Mouse (Mus musculus) retina, embryonic 14.5 days (tissue): ENCODE measurements around the gene Fgfr2.

ENCODE experiments used
- DNase-seq: peaks from one replicate; pipeline ENCODE4 v3.0.0-alpha.2; 2015; ENCODE audit warnings: low spot score

Fgfr2 gene

GRCm38 (mm10) chr7:131722783-131723575, 1400.2 kb downstream of the Fgfr2 start:
- peak; percentile 64 for DNase-seq

GRCm38 (mm10) chr7:131722316-131722715, 1400.8 kb downstream of the Fgfr2 start:
- DNase-seq = peak; percentile 33

DNA sequence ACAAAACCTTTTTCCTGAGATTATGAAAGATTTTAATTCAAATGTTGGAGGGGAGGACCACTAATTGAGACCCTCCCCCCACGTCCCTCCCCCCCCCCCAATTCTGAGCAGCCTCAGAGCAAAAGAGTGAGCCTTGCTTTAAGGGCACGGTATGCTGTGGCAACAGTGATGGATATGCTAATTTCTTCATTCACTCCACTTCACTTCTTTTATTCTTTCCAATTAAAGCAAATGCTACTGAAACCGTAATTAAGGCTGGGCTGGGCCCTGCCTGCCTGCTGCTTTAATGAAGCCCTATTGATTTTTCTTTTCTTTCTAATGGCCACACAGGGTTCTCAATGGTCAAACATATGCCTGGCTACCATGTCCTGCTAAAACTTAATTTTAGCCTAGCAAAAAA, 1404.9 kb downstream of the Fgfr2 start:
- DNase-seq = peak; percentile 22

GRCm38 (mm10) chr7:131713076-131713475, 1410.1 kb downstream of the Fgfr2 start:
- DNase-seq = no peak

DNA sequence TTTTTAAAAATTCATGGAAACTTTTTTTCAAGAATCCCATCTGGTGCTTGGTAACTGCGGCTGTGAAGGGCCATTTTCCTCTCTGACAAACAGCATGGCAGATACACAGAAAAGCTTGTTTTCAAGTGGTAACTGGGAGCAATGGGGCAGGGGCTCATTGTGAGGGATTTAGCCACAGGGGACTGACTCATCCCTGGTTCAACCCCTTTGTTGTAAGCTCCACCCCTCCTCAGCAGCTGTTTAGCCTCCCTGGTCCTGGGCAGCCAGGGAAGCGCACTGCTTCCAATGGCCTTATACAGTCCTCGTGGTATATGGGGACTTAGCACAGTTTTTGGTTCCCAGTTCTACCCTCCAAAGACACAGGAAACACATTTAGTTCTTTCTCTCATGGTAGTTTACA, 1426.3 kb downstream of the Fgfr2 start:
- peak; percentile 57 for DNase-seq

- no peak for DNase-seq
Measured at GRCm38 (mm10) chr7:131687324-131687723, 1435.8 kb downstream of the Fgfr2 start.

DNA sequence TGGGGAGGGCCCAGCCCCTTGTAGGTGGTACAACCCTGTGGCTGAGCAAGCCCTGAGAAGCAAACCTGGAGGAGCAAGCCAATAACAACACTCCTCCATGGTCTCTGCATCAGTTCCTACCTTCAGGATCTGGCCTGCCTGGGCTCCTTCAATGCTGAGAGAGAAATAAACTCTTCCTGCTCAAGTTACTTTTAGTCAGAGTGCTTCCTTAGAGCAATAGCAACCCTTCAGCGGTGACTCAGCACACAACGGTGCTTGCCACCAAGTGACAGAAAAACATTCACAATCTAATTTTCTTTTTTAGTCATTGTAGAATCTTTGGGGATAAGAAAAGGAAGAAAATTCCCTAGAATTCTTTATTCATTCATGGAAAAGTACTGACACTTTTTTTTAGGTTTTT, 1446.0 kb downstream of the Fgfr2 start:
- no peak for DNase-seq

- peak; percentile 29 for DNase-seq
Measured at GRCm38 (mm10) chr7:131670586-131670985, 1452.6 kb downstream of the Fgfr2 start.

- no peak for DNase-seq
Measured at GRCm38 (mm10) chr7:131669326-131669725, 1453.8 kb downstream of the Fgfr2 start.

DNA sequence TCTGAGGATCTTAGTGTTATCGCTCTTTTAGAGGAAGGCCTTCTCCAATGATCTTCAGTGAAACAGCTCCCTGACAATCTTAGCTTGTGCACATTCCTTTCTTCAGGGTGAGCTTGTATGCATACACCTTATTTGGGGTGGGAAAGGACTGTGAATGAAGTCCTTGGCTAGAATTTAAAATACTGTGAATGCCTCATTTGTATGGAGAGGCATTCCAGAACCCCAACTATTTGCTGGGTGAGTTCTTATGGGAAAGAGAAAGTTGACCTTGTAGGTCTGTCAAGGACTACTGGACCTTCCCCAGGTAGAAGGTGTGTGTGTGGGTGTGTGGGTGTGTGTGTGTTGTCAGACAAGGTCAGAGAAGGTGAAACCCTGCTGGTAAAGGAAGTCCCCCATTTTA, 1462.4 kb downstream of the Fgfr2 start:
- DNase-seq = no peak

GRCm38 (mm10) chr7:131656017-131656416, 1467.1 kb downstream of the Fgfr2 start:
- no peak for DNase-seq

DNA sequence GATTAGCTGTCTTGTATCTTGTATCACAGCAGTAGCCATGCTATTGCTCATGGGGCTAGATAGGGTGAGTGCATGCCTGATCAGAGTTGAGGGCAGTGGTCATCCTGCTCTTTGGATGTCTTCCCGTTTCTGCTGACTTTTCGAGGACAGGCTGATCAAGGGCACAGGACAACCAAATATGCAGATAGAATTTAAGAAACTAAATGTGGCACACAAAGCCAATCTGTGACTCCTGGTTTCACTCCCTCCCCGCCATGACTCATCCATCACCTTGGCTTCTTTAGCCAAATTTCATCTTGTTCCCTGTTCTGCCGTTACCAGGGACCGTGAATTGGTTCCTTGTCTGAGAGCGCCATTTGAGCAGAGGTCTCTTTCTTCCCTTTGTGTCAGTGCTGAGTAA, 1469.7 kb downstream of the Fgfr2 start:
- no peak for DNase-seq

DNA sequence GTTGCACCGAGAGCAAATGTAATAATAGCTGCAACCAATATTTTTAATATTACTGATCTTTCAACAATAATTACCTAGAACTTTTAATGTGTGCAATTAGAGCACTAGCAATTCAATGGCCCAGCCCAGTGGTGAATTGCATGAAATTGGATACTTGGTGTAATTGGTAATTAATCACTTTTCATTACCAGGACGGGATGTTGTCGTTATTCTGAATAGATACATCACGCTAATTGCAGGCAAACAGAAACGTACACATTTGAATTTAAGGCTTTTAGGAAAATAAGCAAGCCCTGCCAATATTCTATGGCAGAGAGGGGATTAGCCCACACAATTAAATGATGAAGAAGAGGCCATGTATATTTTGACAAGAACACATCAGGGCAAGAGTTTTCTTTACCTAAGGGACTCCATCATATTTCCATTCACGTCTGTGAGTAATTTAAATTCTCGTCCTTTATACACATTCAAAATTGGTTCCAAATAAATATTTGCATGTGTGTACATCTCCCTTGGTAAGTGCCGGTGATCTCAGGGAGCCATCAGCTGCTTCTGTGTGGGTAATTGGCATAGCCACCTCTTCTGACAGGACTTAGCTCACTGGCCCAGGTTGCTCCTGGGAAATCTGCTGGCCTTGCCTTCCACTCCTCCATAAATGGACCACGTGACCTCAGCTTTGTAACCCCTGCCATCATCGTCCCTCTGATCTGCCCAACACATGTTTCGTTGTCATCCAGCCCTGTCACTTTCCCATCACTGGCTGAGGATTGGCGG, 1471.0 kb downstream of the Fgfr2 start:
- no peak for DNase-seq

- DNase-seq = no peak
Measured at GRCm38 (mm10) chr7:131650277-131650676, 1472.9 kb downstream of the Fgfr2 start.

- DNase-seq = no peak
Measured at GRCm38 (mm10) chr7:131648276-131648675, 1474.9 kb downstream of the Fgfr2 start.

DNA sequence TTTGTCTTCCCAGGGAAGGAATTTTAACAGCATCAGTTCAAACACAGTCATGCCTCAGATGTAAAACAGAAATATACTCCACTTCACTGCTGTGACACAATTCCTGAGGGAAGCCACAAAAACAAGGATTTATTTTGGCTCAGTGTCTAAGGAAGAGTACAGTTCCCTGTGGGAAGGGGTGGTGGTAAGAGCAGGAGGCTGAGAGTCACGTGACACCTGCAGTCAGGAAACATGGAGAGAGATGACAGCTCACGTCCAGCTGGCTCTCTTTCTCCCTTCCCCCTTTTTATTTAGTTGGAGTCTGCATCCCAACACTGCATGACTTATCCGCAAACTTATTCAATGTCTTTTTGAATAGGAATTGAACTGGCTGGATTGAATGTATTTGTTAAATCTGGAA, 1475.6 kb downstream of the Fgfr2 start:
- no peak for DNase-seq

- no peak for DNase-seq
Measured at GRCm38 (mm10) chr7:131644586-131644985, 1478.6 kb downstream of the Fgfr2 start.

DNA sequence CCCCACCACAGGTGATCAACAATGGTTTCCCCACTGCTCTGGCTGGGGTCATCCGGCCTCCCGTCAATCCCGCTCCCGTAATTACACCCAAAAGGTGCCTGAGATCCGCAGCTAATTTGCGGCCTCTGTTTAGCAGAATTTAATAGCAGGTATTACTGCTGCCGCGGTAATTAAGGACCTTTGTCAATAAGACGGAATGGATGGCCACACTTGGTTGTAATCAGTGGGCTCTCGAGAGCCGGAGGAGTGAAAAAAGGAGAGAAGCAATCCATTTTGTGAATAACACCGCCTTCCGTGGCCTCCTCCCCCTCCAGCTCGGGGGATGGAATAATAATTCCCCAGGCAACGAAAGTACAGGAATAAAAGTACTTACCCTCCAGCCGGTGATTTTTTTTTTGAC, 1479.1 kb downstream of the Fgfr2 start:
- peak; percentile 29 for DNase-seq

DNA sequence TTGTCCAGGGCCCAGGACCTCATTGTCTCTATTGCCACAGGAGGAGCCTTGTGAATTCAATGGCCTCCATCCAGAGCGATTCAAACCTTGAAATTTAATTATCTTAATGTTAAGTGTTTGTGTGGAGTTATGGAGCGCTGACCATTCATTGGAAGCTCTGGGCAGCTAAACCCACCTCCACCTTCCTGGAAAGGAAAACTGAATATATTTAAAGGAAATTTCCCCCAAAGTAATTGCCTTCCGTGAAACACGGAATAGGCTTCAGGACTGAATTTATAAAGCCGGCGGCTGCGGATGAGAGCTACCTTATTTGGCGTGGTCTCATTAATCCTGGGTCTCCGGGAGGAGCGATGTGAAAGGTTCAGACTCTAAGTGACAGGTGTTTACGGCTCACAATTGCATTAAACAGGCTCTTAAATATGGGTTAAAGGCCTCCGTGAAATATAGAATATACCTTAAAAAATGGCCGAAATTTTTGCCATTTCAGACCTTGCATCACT, 1479.8 kb downstream of the Fgfr2 start:
- DNase-seq = no peak

GRCm38 (mm10) chr7:131629562-131629961, 1493.6 kb downstream of the Fgfr2 start:
- no peak for DNase-seq

- DNase-seq = no peak
Measured at GRCm38 (mm10) chr7:131628846-131629391, 1494.2 kb downstream of the Fgfr2 start.

GRCm38 (mm10) chr7:131628356-131628755, 1494.8 kb downstream of the Fgfr2 start:
- DNase-seq = no peak

DNA sequence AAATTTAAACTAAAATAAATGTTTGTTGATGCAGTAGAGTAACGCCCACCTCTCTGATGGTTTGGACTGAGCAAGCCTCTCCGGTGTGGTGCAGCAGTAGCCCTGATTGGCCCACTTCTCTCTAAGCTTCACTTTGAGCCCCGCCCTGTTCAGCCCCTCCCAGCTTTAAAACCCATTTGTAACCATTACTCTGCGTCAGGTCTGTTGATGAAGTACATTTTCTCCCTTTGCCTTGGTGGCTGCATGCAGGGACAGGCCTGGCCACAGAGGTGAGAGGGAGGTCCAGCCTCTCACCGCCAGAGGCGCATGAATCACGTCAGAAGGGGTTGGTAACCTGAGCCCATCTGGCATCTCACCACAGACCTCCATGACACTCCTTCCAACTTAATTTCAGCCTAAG, 1513.5 kb downstream of the Fgfr2 start:
- DNase-seq = no peak
